Mouse (Mus musculus): ENCODE measurements around the gene Slain2.
"Not testable (repeated sequence)": the region's sequence is repeated elsewhere in the genome, so short reads cannot be mapped to it uniquely, and the experiment has no call there.

Slain2 gene

GRCm38 (mm10) chr5:73011806-73012205 is 97.7 kb downstream of the Slain2 start:
- DNase-seq (ENCODE audit: low read depth, low spot score): not testable (repeated sequence)

DNA sequence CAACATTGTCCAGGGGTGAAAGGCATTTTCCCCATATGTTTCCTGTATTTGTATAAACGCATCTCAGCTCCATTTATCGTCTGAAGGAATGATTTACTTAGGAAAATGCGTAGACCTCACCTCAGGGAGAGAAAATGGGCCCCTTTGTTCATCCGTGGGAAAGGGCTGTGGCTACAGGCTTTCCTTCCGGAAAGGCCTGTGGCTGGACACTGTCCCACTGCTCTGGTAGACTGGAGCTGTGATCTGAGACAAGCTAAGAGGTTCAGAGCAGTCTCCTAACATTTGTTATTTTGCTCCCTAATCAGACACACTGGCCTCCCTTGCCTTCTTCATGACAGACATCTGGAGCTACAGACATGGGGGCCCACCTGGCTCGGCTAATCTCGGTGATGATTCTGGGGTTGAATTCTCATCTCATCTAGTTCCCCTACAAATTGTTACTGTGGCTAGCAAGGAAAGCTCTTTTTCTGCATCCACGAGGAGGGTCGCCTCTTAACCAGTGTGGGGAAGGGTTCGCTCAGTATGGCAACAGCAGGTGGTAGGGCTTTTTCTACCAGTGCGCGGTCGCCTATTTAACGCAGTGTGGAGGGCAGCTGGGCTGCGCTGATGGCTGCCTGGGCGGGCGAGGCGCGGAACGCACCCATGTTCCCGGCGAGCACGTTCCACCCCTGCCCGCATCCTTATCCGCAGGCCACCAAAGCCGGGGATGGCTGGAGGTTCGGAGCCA is 98.9 kb downstream of the Slain2 start:
- not testable (repeated sequence) for DNase-seq (ENCODE audit: low read depth, low spot score)

DNA sequence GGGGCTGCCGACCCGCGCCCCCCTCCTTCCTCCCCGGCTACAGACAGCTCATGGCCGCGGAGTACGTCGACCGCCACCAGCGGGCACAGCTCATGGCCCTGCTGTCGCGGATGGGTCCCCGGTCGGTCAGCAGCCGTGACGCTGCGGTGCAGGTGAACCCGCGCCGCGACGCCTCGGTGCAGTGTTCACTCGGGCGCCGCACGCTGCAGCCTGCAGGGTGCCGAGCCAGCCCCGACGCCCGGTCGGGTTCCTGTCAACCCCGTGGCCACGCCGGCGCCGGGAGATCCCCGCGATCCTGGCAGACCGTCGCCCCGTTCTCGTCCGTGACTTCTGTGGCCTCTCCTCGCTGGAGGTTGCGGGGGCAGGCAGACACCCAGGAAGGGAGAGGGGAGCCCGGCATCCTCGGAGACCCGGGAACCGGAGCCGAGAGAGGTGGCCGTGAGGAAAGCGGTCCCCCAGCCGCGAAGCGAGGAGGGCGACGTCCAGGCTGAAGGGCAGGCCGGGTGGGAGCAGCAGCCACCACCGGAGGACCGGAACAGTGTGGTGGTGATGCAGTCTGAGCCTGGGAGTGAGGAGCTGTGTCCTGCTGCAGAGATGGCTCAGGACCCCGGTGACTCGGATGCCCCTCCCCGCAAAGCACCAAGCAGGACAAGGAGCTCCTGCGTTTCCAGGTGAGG is 99.6 kb downstream of the Slain2 start:
- not testable (repeated sequence) for DNase-seq (ENCODE audit: low read depth, low spot score)

GRCm38 (mm10) chr5:73014745-73015144 is 100.6 kb downstream of the Slain2 start:
- no peak for DNase-seq (ENCODE audit: low read depth, low spot score)

- DNase-seq (ENCODE audit: low read depth, low spot score): no peak
Measured at GRCm38 (mm10) chr5:73023801-73024200, 109.7 kb downstream of the Slain2 start.

All from 3T3-L1 (cell line).